Mouse (Mus musculus): Measurements from ENCODE around the gene Kctd14. TPM values are rescaled to one million over a fixed set of nuclear protein-coding genes. Genes with fewer than 3 reads are reported as not detected.
"Not testable (repeated sequence)": the region's sequence is repeated elsewhere in the genome, so short reads cannot be mapped to it uniquely, and the experiment has no call there.

Gene Kctd14
- polyA plus RNA-seq, 1 experiment, result 1.4 TPM

- Histone ChIP-seq H3K4me1 (peaks cover 35% of the 10 kb centered on the region), H3K9me3 (no peaks in the 10 kb centered on the region)
Measured at GRCm38 (mm10) chr7:97419163-97419562, 32.0 kb upstream of the Kctd14 start.

GRCm38 (mm10) chr7:97420406-97420805, 30.7 kb upstream of the Kctd14 start:
- TF ChIP-seq GATA1 (IDR thresholded peaks at IDR 0.05; ENCODE audit: borderline replicate concordance, low read length), result no peak
- no peak for TF ChIP-seq FLI1 (IDR thresholded peaks at IDR 0.05; ENCODE audit: low read length)
- H3K4me3 ChIP-seq (replicated peaks), result no peak overlapping the region

More at GRCm38 (mm10) chr7:97419163-97419562, 32.0 kb upstream of the Kctd14 start:
- Histone ChIP-seq H3K4me3 (replicated peaks) (no peak overlapping the region), H3K36me3 (replicated peaks; ENCODE audit: low read length) (no peaks in the 10 kb centered on the region), H3K27me3 (replicated peaks) (peaks cover 44% of the 10 kb centered on the region)
- TF ChIP-seq GATA1 (IDR thresholded peaks at IDR 0.05; ENCODE audit: borderline replicate concordance, low read length) (no peak), FLI1 (IDR thresholded peaks at IDR 0.05; ENCODE audit: low read length) (no peak)

GRCm38 (mm10) chr7:97420958-97421651, 30.0 kb upstream of the Kctd14 start:
- Histone ChIP-seq H3K4me3 (replicated peaks) (no peak overlapping the region), H3K9me3 (no peaks in the 10 kb centered on the region), H3K36me3 (replicated peaks; ENCODE audit: low read length) (no peaks in the 10 kb centered on the region), H3K27me3 (replicated peaks) (peaks cover 31% of the 10 kb centered on the region), H3K4me1 (peaks cover 36% of the 10 kb centered on the region)
- no peak for TF ChIP-seq FLI1 (IDR thresholded peaks at IDR 0.05; ENCODE audit: low read length)
- no peak for TF ChIP-seq GATA1 (IDR thresholded peaks at IDR 0.05; ENCODE audit: borderline replicate concordance, low read length)

More at GRCm38 (mm10) chr7:97420406-97420805, 30.7 kb upstream of the Kctd14 start:
- Histone ChIP-seq H3K36me3 (replicated peaks; ENCODE audit: low read length) (no peaks in the 10 kb centered on the region), H3K4me1 (peaks cover 36% of the 10 kb centered on the region), H3K27me3 (replicated peaks) (peaks cover 37% of the 10 kb centered on the region), H3K9me3 (no peaks in the 10 kb centered on the region)

- Histone ChIP-seq H3K4me3 (replicated peaks) (no peak overlapping the region), H3K4me1 (peaks cover 33% of the 10 kb centered on the region), H3K27me3 (replicated peaks) (peaks cover 13% of the 10 kb centered on the region), H3K36me3 (replicated peaks; ENCODE audit: low read length) (no peaks in the 10 kb centered on the region), H3K9me3 (no peaks in the 10 kb centered on the region)
- TF ChIP-seq FLI1 (IDR thresholded peaks at IDR 0.05; ENCODE audit: low read length) (no peak), GATA1 (IDR thresholded peaks at IDR 0.05; ENCODE audit: borderline replicate concordance, low read length) (no peak)
Measured at GRCm38 (mm10) chr7:97423754-97424153, 27.4 kb upstream of the Kctd14 start.

GRCm38 (mm10) chr7:97424621-97425245, 26.4 kb upstream of the Kctd14 start:
- H3K4me1 ChIP-seq, result peaks cover 28% of the 10 kb centered on the region
- TF ChIP-seq GATA1 (IDR thresholded peaks at IDR 0.05; ENCODE audit: borderline replicate concordance, low read length), result no peak
- TF ChIP-seq FLI1 (IDR thresholded peaks at IDR 0.05; ENCODE audit: low read length), result no peak
- no peaks in the 10 kb centered on the region for H3K9me3 ChIP-seq
- peaks cover 10% of the 10 kb centered on the region for H3K27me3 ChIP-seq (replicated peaks)
- no peaks in the 10 kb centered on the region for H3K36me3 ChIP-seq (replicated peaks; ENCODE audit: low read length)
- H3K4me3 ChIP-seq (replicated peaks), result no peak overlapping the region

- H3K9me3 ChIP-seq, result no peaks in the 10 kb centered on the region
- H3K36me3 ChIP-seq (replicated peaks; ENCODE audit: low read length), result no peaks in the 10 kb centered on the region
- H3K4me3 ChIP-seq (replicated peaks), result no peak overlapping the region
- H3K4me1 ChIP-seq, result peaks cover 18% of the 10 kb centered on the region
- TF ChIP-seq FLI1 (IDR thresholded peaks at IDR 0.05; ENCODE audit: low read length), result no peak
- TF ChIP-seq GATA1 (IDR thresholded peaks at IDR 0.05; ENCODE audit: borderline replicate concordance, low read length), result no peak
- H3K27me3 ChIP-seq (replicated peaks), result peaks cover 10% of the 10 kb centered on the region
Measured at GRCm38 (mm10) chr7:97426566-97426965, 24.6 kb upstream of the Kctd14 start.

- no peak for TF ChIP-seq FLI1 (IDR thresholded peaks at IDR 0.05; ENCODE audit: low read length)
- no peak for TF ChIP-seq GATA1 (IDR thresholded peaks at IDR 0.05; ENCODE audit: borderline replicate concordance, low read length)
- H3K27me3 ChIP-seq (replicated peaks), result peaks cover 10% of the 10 kb centered on the region
- H3K9me3 ChIP-seq, result no peaks in the 10 kb centered on the region
- no peak overlapping the region for H3K4me3 ChIP-seq (replicated peaks)
- peaks cover 13% of the 10 kb centered on the region for H3K4me1 ChIP-seq
- no peaks in the 10 kb centered on the region for H3K36me3 ChIP-seq (replicated peaks; ENCODE audit: low read length)
Measured at GRCm38 (mm10) chr7:97427296-97427695, 23.8 kb upstream of the Kctd14 start.

- H3K4me1 ChIP-seq, result peaks cover 13% of the 10 kb centered on the region
- TF ChIP-seq FLI1 (IDR thresholded peaks at IDR 0.05; ENCODE audit: low read length), result no peak
- no peak for TF ChIP-seq GATA1 (IDR thresholded peaks at IDR 0.05; ENCODE audit: borderline replicate concordance, low read length)
Measured at GRCm38 (mm10) chr7:97427778-97428420, 23.2 kb upstream of the Kctd14 start.

GRCm38 (mm10) chr7:97429705-97430104, 21.4 kb upstream of the Kctd14 start:
- Histone ChIP-seq H3K4me3 (replicated peaks) (no peak overlapping the region), H3K9me3 (no peaks in the 10 kb centered on the region), H3K36me3 (replicated peaks; ENCODE audit: low read length) (no peaks in the 10 kb centered on the region), H3K4me1 (peaks cover 18% of the 10 kb centered on the region), H3K27me3 (replicated peaks) (no peaks in the 10 kb centered on the region)
- TF ChIP-seq GATA1 (IDR thresholded peaks at IDR 0.05; ENCODE audit: borderline replicate concordance, low read length) (no peak), FLI1 (IDR thresholded peaks at IDR 0.05; ENCODE audit: low read length) (no peak)

More at GRCm38 (mm10) chr7:97427778-97428420, 23.2 kb upstream of the Kctd14 start:
- Histone ChIP-seq H3K4me3 (replicated peaks) (no peak overlapping the region), H3K9me3 (no peaks in the 10 kb centered on the region), H3K36me3 (replicated peaks; ENCODE audit: low read length) (no peaks in the 10 kb centered on the region), H3K27me3 (replicated peaks) (peaks cover 7% of the 10 kb centered on the region)

- not testable (repeated sequence) for H3K27me3 ChIP-seq (replicated peaks); H3K9me3 ChIP-seq; H3K4me1 ChIP-seq; H3K4me3 ChIP-seq (replicated peaks); H3K36me3 ChIP-seq (replicated peaks; ENCODE audit: low read length)
Measured at GRCm38 (mm10) chr7:97433517-97433916, 17.6 kb upstream of the Kctd14 start.
